In genomic region chr13:97249507-97250078, GRCm38 (mm10) we compare ENCODE assay signal across 10 mouse cellular contexts. TPM values are rescaled to one million over a fixed set of nuclear protein-coding genes. Genes with fewer than 3 reads are reported as not detected.
DNase-seq lines count a peak whose midpoint lies in the region; ATAC-seq lines count a peak whose summit lies in the region.
"Had no signal": no experiment of that assay in that cellular context is flagged by ENCODE, and none has a peak within 500 bp of the region (broad histone marks: within the 10 kb centered on the region; RNA-seq: fewer than 3 reads in every experiment).

No protein-coding gene starts in this region.

- H3K27ac ChIP-seq in embryonic facial prominence, embryonic 10.5 days (replicated peaks) = peak overlapping the region; percentile 35
- 0 out of 2 replicates have a peak overlapping the region, but pooled peaks have one; percentile 23 for H3K27ac ChIP-seq in hindbrain, embryonic 15.5 days (replicated peaks)
- no peak overlapping the region; the same call in 1 of the 2 replicates for H3K27ac ChIP-seq in neural tube, embryonic 14.5 days (ENCODE audit: low read depth, low read length)
- H3K27ac ChIP-seq: limb, embryonic 15.5 days had no signal

- H3K9me3 ChIP-seq in embryonic facial prominence, embryonic 10.5 days = no peaks in the 10 kb centered on the region
- no peaks in the 10 kb centered on the region for H3K9me3 ChIP-seq in hindbrain, embryonic 15.5 days
- no peaks in the 10 kb centered on the region for H3K9me3 ChIP-seq in neural tube, embryonic 14.5 days (ENCODE audit: control insufficient read depth, low read length)
- H3K9me3 ChIP-seq: limb, embryonic 15.5 days had no signal

- H3K36me3 ChIP-seq in embryonic facial prominence, embryonic 10.5 days (replicated peaks) = peaks cover 86% of the 10 kb centered on the region
- peaks cover 16% of the 10 kb centered on the region; the same call in 1 of the 2 replicates for H3K36me3 ChIP-seq in hindbrain, embryonic 15.5 days
- H3K36me3 ChIP-seq in neural tube, embryonic 14.5 days (ENCODE audit: control insufficient read depth, insufficient read depth, low read length) = peaks cover 56% of the 10 kb centered on the region

- peaks cover 85% of the 10 kb centered on the region for H3K4me1 ChIP-seq in embryonic facial prominence, embryonic 10.5 days
- peaks cover 89% of the 10 kb centered on the region for H3K4me1 ChIP-seq in hindbrain, embryonic 15.5 days (replicated peaks)
- H3K4me1 ChIP-seq in neural tube, embryonic 14.5 days (ENCODE audit: control insufficient read depth, insufficient read depth, low read length) = peaks cover 71% of the 10 kb centered on the region

- no peaks in the 10 kb centered on the region for H3K27me3 ChIP-seq in embryonic facial prominence, embryonic 10.5 days (replicated peaks; ENCODE audit: low read depth, poor library complexity, severe bottlenecking)
- H3K27me3 ChIP-seq in hindbrain, embryonic 15.5 days = no peaks in the 10 kb centered on the region
- no peaks in the 10 kb centered on the region for H3K27me3 ChIP-seq in neural tube, embryonic 14.5 days (ENCODE audit: control insufficient read depth, insufficient read depth, low read length)
- H3K27me3 ChIP-seq: limb, embryonic 15.5 days had no signal

- peak overlapping the region; percentile 91 for H3K4me2 ChIP-seq in hindbrain, embryonic 15.5 days
- H3K4me2 ChIP-seq in neural tube, embryonic 14.5 days (ENCODE audit: low read depth, low read length) = peak overlapping the region; percentile 67
- H3K4me2 ChIP-seq: limb, embryonic 15.5 days had no signal

- no peak for ATAC-seq in hindbrain, embryonic 15.5 days (ENCODE audit: low FRiP score, low read depth)
- no peak for ATAC-seq in neural tube, embryonic 14.5 days (ENCODE audit: low read depth)

- H3K4me3 ChIP-seq in embryonic facial prominence, embryonic 10.5 days = peak overlapping the region; percentile 16; the same call in 1 of the 2 replicates
- 0 out of 2 replicates have a peak overlapping the region, but pooled peaks have one; percentile 3 for H3K4me3 ChIP-seq in hindbrain, embryonic 15.5 days
- peak overlapping the region; percentile 13; the same call in 1 of the 2 replicates for H3K4me3 ChIP-seq in neural tube, embryonic 14.5 days (ENCODE audit: low read depth, low read length)
- H3K4me3 ChIP-seq: limb, embryonic 15.5 days had no signal

- DNase-seq in lung, postnatal 36 days = peak; percentile 15
- DNase-seq in lung, postnatal 4 days = no peak
- no peak for DNase-seq in embryonic facial prominence, embryonic 10.5 days (ENCODE audit: low spot score)
- no peak for DNase-seq in right cerebral cortex, postnatal 14 days
- DNase-seq in adrenal gland, postnatal 10 days = no peak
- DNase-seq in gastrocnemius, postnatal 4 days (ENCODE audit: low spot score in 2 of 2) = no peak
- DNase-seq: thymus, adult 18-20 months had no signal

- no peak overlapping the region for H3K9ac ChIP-seq in hindbrain, embryonic 15.5 days
- H3K9ac ChIP-seq in neural tube, embryonic 14.5 days (replicated peaks; ENCODE audit: low read depth, low read length) = no peak overlapping the region
- H3K9ac ChIP-seq: limb, embryonic 15.5 days had no signal

- WGBS in embryonic facial prominence, embryonic 10.5 days = 63% methylated on average over 5 of the region's 5 CpGs
- WGBS in hindbrain, embryonic 15.5 days = 34% methylated on average over 5 of the region's 5 CpGs
- WGBS in neural tube, embryonic 14.5 days = 31% methylated on average over 5 of the region's 5 CpGs

RNA-seq across cellular contexts. Expression of gene Enc1, which starts 8.7 kb away (rescaled TPM):
- polyA plus RNA-seq in embryonic facial prominence, embryonic 10.5 days (2016; fragmentation: Nextera tagmentation; extraction: Ambion mirVana) = 5.6 and 6.8 TPM in 2 replicates
- polyA plus RNA-seq in hindbrain, embryonic 15.5 days (2015; fragmentation: Nextera tagmentation; extraction: Ambion mirVana) = 57.3 and 59.7 TPM in 2 replicates
- 72.3 and 94.5 TPM in 2 replicates for polyA plus RNA-seq in neural tube, embryonic 14.5 days (2014; fragmentation: Nextera tagmentation; extraction: Ambion mirVana)
- total RNA-seq in adrenal gland, postnatal 10 days (2021) = 10 to 100 TPM; 19.6 to 20.3 TPM
- total RNA-seq in gastrocnemius, postnatal 4 days (2021) = 10 to 100 TPM; 11.0 to 12.9 TPM

RNA-seq across cellular contexts. Expression of gene Hexb, which starts 51.4 kb away (rescaled TPM):
- 14.1 and 18.4 TPM in 2 replicates for polyA plus RNA-seq in embryonic facial prominence, embryonic 10.5 days (2016; fragmentation: Nextera tagmentation; extraction: Ambion mirVana)
- polyA plus RNA-seq in hindbrain, embryonic 15.5 days (2015; fragmentation: Nextera tagmentation; extraction: Ambion mirVana) = 45.2 and 52.9 TPM in 2 replicates
- 48.2 and 54.1 TPM in 2 replicates for polyA plus RNA-seq in neural tube, embryonic 14.5 days (2014; fragmentation: Nextera tagmentation; extraction: Ambion mirVana)
- total RNA-seq in adrenal gland, postnatal 10 days (2021) = 10 to 100 TPM; 26.7 to 29.8 TPM
- total RNA-seq in gastrocnemius, postnatal 4 days (2021) = 10 to 100 TPM; 26.7 to 27.8 TPM
